Mouse (Mus musculus): Measurements from ENCODE around the gene 4930519P11Rik.

DNA sequence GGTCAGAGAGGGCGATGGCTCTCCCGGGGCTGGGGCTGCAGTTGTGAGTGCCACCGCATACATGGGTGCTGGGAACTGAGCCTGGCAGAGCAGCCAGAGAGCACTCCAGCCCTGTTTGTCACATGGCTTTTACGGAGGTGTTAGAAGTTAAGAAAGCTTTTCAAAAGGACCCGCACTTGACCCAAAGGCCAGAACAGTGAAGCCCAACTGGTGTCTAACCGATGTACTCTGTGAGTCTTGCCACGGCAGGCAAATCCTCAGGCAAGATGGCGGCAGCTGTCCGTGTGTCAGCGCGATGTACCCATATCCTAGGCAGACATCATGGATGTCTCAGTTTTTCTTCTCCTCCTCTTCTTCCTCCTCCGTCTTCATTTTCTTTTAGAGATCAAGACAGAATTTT is 41.7 kb upstream of the 4930519P11Rik start:
- TF ChIP-seq EP300 (IDR thresholded peaks at IDR 0.05; ENCODE audit: low read depth) (no peak), CTCF (IDR thresholded peaks at IDR 0.05; ENCODE audit: low read depth) (no peak)

All from heart, postnatal 0 days (tissue).